ENCODE assay signal across 22 mouse cellular contexts in genomic region chr9:51455690-51456089, GRCm38 (mm10).
A peak's percentile ranks its signal among the peaks of the same experiment; 100 is the strongest.
DNase-seq lines count a peak whose midpoint lies in the region; ATAC-seq and TF ChIP-seq lines count a peak whose summit lies in the region.
"Had no signal": no experiment of that assay in that cellular context is flagged by ENCODE, and none has a peak within 500 bp of the region (broad histone marks: within the 10 kb centered on the region; RNA-seq: fewer than 3 reads in every experiment).

No protein-coding gene starts in this region.

- no peaks in the 10 kb centered on the region for H3K9me3 ChIP-seq in kidney, embryonic 15.5 days (replicated peaks)
- H3K9me3 ChIP-seq: G1E; heart, embryonic 10.5 days; limb, embryonic 10.5 days had no signal

- no peak overlapping the region for H3K9ac ChIP-seq in kidney, embryonic 15.5 days
- H3K9ac ChIP-seq: forebrain, postnatal 0 days; hindbrain, embryonic 14.5 days; liver, postnatal 0 days had no signal

- H3K4me2 ChIP-seq in kidney, embryonic 15.5 days, result no peak overlapping the region
- H3K4me2 ChIP-seq: hindbrain, embryonic 14.5 days had no signal

- DNase-seq in gastrocnemius, adult 18-20 months (ENCODE audit: low spot score), result peak; percentile 28
- no peak for DNase-seq in gastrocnemius, postnatal 36 days
- no peak for DNase-seq in kidney, adult 8-10 months
- peak; percentile 38 for DNase-seq in 3T3-L1 (ENCODE audit: low read depth, low spot score)
- peak; percentile 18 for DNase-seq in brain, embryonic 14.5 days (ENCODE audit: low read depth)
- no peak for DNase-seq in cerebellum, adult 2 months
- DNase-seq: adrenal gland, adult 8-10 months; cerebellum, adult 8-10 months; cerebellum, postnatal 36 days; embryo, embryonic 11 days; forebrain, postnatal 0 days; kidney, postnatal 4 days; liver, postnatal 0 days; thymus, postnatal 14 days had no signal

- no peaks in the 10 kb centered on the region for H3K36me3 ChIP-seq in kidney, embryonic 15.5 days
- H3K36me3 ChIP-seq: G1E; heart, embryonic 10.5 days; limb, embryonic 10.5 days had no signal

- intact Hi-C loops in gastrocnemius, postnatal 36 days (cut with DNase I), result no loop called here

- H3K27ac ChIP-seq in kidney, embryonic 15.5 days, result 0 out of 2 replicates have a peak overlapping the region, but pooled peaks have one; percentile 22
- H3K27ac ChIP-seq in cerebellum, adult 2 months (ENCODE audit: insufficient read depth, low read length), result no peak overlapping the region
- H3K27ac ChIP-seq: heart, embryonic 10.5 days; hindbrain, embryonic 14.5 days; left cerebral cortex, adult 2 months; limb, embryonic 10.5 days; macrophage had no signal

- no peak for ATAC-seq in kidney, embryonic 15.5 days (replicated peaks; ENCODE audit: low FRiP score)
- ATAC-seq: forebrain, postnatal 0 days; inflammation-experienced regulatory T-cells, adult 6 months; liver, postnatal 0 days had no signal

- TF ChIP-seq POLR2A in brain, embryonic 14.5 days (IDR thresholded peaks at IDR 0.05; ENCODE audit: borderline replicate concordance, extremely low read depth, insufficient read depth, insufficient read length, poor library complexity, severe bottlenecking), result no peak
- no peak for TF ChIP-seq POLR2A in cerebellum, adult 2 months (IDR thresholded peaks at IDR 0.05; ENCODE audit: borderline replicate concordance, insufficient read depth, low read length)

- H3K27me3 ChIP-seq in kidney, embryonic 15.5 days, result no peaks in the 10 kb centered on the region
- no peaks in the 10 kb centered on the region for H3K27me3 ChIP-seq in cerebellum, adult 2 months (ENCODE audit: control insufficient read depth, insufficient read depth, low read length)

- H3K4me1 ChIP-seq in kidney, embryonic 15.5 days, result 0 out of 2 replicates have a peak, but pooled peaks cover 3% of the 10 kb centered on the region
- no peaks in the 10 kb centered on the region for H3K4me1 ChIP-seq in cerebellum, adult 2 months (ENCODE audit: control insufficient read depth, insufficient read depth, low read length)
- H3K4me1 ChIP-seq: heart, embryonic 10.5 days; limb, embryonic 10.5 days had no signal

- H3K4me3 ChIP-seq in kidney, embryonic 15.5 days (replicated peaks), result no peak overlapping the region
- H3K4me3 ChIP-seq in cerebellum, adult 2 months (replicated peaks; ENCODE audit: insufficient read depth, low read depth, low read length), result no peak overlapping the region
- H3K4me3 ChIP-seq: heart, embryonic 10.5 days; left cerebral cortex, adult 2 months; limb, embryonic 10.5 days had no signal

- 44% methylated on average over 2 of the region's 2 CpGs for WGBS in kidney, embryonic 15.5 days
- WGBS in cerebellum, adult 2 months, result 38% methylated on average over 2 of the region's 2 CpGs

- TF ChIP-seq CTCF in brain, embryonic 14.5 days (IDR thresholded peaks at IDR 0.05; ENCODE audit: borderline replicate concordance, extremely low read depth, insufficient read depth, insufficient read length), result no peak
- no peak for TF ChIP-seq CTCF in cerebellum, adult 2 months (IDR thresholded peaks at IDR 0.05; ENCODE audit: borderline replicate concordance, insufficient read depth, low read depth, low read length)

Comparison
In these comparisons a context has a peak if more than half of its experiments do, and no peak if none do; other contexts are left out.
1. DNase-seq: peak in gastrocnemius, adult 18-20 months (single experiment), 3T3-L1 (single experiment) and brain, embryonic 14.5 days (single experiment); none in gastrocnemius, postnatal 36 days (0 of 2), kidney, adult 8-10 months (0 of 2) and cerebellum, adult 2 months (0 of 2).